Mouse (Mus musculus) heart, postnatal 25 days (tissue): ENCODE results near the gene Vezf1. TPM values are rescaled to one million over a fixed set of nuclear protein-coding genes. Genes with fewer than 3 reads are reported as not detected.

ENCODE experiments used
- DNase-seq: peaks from one replicate; pipeline ENCODE4 v3.0.0; 2022; ENCODE audit warnings: low spot score
- intact Hi-C: fragments of 180-260 bp; cut with DNase I; formaldehyde crosslinking; loops from one replicate; pipeline ENCODE4 v1.15.1; 2025
- total RNA-seq, 2 experiments: library from RNA; stranded (reverse); gene quantifications; 2 replicates each; pipeline ENCODE4 v1.2.3; 2021

The Vezf1 gene
- total RNA-seq, 2 experiments from 2014 or later = 40.7 to 45.3 TPM

GRCm38 (mm10) chr11:88089150-88089549 is 21.1 kb downstream of the Vezf1 start:
- no peak for DNase-seq
- intact Hi-C loops = no loop called here

- intact Hi-C loops = no loop called here
- no peak for DNase-seq
Observed at GRCm38 (mm10) chr11:88090293-88090692, 22.2 kb downstream of the Vezf1 start.

- no peak for DNase-seq
- intact Hi-C loops = no loop called here
Observed at GRCm38 (mm10) chr11:88091949-88092348, 23.9 kb downstream of the Vezf1 start.

GRCm38 (mm10) chr11:88097173-88097572 is 29.1 kb downstream of the Vezf1 start:
- peak; percentile 59 for DNase-seq
- intact Hi-C loops = no loop called here

GRCm38 (mm10) chr11:88098021-88098729 is 30.1 kb downstream of the Vezf1 start, which contains the start of gene Cuedc1:
Gene Cuedc1 (plus strand): TSS chr11:88098058.
- no peak for DNase-seq
- intact Hi-C loops = loop anchor here (2.0 kb wide), 2 partner anchors 21 to 29 kb away; partner anchors contain the start of gene Vezf1

GRCm38 (mm10) chr11:88098787-88099598 is 30.9 kb downstream of the Vezf1 start:
- DNase-seq = peak; percentile 66
- intact Hi-C loops = loop anchor here (2.0 kb wide), 2 partner anchors 20 to 30 kb away; partner anchors contain the start of gene Vezf1

GRCm38 (mm10) chr11:88099599-88100023 is 31.5 kb downstream of the Vezf1 start:
- DNase-seq = peak; percentile 86
- intact Hi-C loops = loop anchor here (2.0 to 5.0 kb wide), 3 partner anchors 19 to 43 kb away; partner anchors contain the start of gene Vezf1

- no peak for DNase-seq
- intact Hi-C loops = loop anchor here (5.0 kb wide), 1 partner anchor 42 kb away; no protein-coding TSS in a partner anchor
Observed at GRCm38 (mm10) chr11:88100170-88100569, 32.1 kb downstream of the Vezf1 start.

- no peak for DNase-seq
- intact Hi-C loops = loop anchor here (5.0 kb wide), 1 partner anchor 39 kb away; no protein-coding TSS in a partner anchor
Observed at GRCm38 (mm10) chr11:88103214-88103941, 35.3 kb downstream of the Vezf1 start.

- no peak for DNase-seq
- intact Hi-C loops = no loop called here
Observed at GRCm38 (mm10) chr11:88105494-88106291, 37.6 kb downstream of the Vezf1 start.

GRCm38 (mm10) chr11:88106292-88106554 is 38.1 kb downstream of the Vezf1 start:
- DNase-seq = no peak
- intact Hi-C loops = no loop called here

- intact Hi-C loops = no loop called here
- no peak for DNase-seq
Observed at GRCm38 (mm10) chr11:88107365-88107764, 39.3 kb downstream of the Vezf1 start.

- intact Hi-C loops = no loop called here
- DNase-seq = no peak
Observed at GRCm38 (mm10) chr11:88110031-88110594, 42.0 kb downstream of the Vezf1 start.

- no peak for DNase-seq
- intact Hi-C loops = no loop called here
Observed at GRCm38 (mm10) chr11:88112078-88112477, 44.0 kb downstream of the Vezf1 start.

GRCm38 (mm10) chr11:88112677-88113333 is 44.7 kb downstream of the Vezf1 start:
- intact Hi-C loops = no loop called here
- DNase-seq = no peak

- DNase-seq = peak; percentile 68
- intact Hi-C loops = no loop called here
Observed at GRCm38 (mm10) chr11:88113543-88114271, 45.6 kb downstream of the Vezf1 start.

GRCm38 (mm10) chr11:88114871-88115301 is 46.8 kb downstream of the Vezf1 start:
- intact Hi-C loops = loop anchor here (5.0 kb wide), 1 partner anchor 48 kb away; the partner anchor contains the start of gene Vezf1
- peak; percentile 66 for DNase-seq

GRCm38 (mm10) chr11:88116568-88116967 is 48.5 kb downstream of the Vezf1 start:
- no peak for DNase-seq
- intact Hi-C loops = loop anchor here (2.0 to 5.0 kb wide), 3 partner anchors 14 to 49 kb away; partner anchors contain the start of gene Vezf1
